Mouse (Mus musculus): ENCODE data around the gene Ankub1.

The Ankub1 gene

GRCm38 (mm10) chr3:57692719-57693118 lies at the start of gene Ankub1:
Ankub1 (minus strand) TSS chr3:57692799.
- DNase-seq (ENCODE audit: extremely low spot score) = no peak

DNA sequence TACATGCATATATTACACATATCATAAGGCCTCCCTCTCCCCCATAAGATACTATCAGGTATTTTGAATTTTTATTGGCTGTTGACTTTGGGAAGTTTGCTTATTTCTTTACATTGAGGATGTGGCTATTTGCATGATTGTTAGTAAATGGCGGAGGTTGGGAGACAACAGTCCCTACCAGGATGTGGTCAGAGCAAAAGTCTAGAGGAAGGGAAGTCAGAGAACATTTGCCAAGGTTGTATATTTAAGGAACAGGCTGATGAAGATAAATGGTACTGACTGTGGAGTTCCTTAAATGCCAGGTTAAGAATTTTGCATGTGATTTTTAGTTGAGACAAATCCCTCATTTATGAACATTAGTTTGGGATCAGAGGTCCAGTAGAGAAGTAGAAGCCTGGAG lies 47.2 kb upstream of the Ankub1 start:
- no peak for DNase-seq (ENCODE audit: extremely low spot score)

GRCm38 (mm10) chr3:57736419-57737095 lies 44.0 kb upstream of the Ankub1 start:
- no peak for DNase-seq (ENCODE audit: extremely low spot score)

DNA sequence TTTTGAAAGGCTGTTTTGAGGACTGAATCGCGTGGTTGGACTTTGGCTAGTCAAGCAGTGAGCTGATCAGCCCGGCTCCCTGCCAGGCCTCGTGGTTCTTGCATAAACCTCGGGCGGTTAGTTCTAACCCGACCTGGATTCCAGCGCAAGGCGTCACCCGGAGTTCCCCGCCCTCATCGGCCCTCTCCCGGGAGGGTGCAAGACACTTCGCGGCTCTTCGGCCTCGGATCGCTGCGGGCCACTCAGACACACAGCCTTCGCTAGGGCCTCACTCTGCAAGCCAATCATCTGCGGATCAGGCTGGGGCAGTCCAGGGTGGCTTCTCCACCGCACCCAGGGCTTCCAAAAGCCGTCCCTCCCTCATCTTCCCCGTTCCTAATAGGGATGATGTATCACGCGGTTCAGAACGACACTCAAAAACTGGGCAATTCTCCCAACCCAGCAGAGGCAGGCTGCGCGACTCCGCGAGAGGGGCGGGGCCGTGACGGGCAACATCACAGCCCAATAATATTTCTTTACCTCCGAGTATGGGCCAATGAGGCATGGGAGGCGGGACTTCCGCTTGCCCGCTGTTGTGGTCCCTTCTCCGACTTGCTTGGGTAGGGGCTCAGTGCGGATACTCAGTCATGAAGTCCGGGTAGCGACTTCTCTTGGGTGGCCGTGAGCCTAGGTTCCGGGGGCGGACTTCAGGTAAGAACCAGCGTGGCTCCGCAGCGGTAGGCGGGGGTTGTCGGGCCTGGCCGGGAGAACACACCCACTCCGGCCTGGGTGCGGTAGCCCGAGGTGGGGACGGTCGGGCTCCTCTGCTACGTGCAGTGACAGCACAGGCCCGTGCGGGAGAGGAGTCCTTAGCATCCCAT lies 43.1 kb upstream of the Ankub1 start, which contains the start of gene Rnf13:
Gene Rnf13, plus strand, starts transcription at position 552 of the 860 bp plus-strand sequence.
- DNase-seq (ENCODE audit: extremely low spot score) = peak; percentile 96

DNA sequence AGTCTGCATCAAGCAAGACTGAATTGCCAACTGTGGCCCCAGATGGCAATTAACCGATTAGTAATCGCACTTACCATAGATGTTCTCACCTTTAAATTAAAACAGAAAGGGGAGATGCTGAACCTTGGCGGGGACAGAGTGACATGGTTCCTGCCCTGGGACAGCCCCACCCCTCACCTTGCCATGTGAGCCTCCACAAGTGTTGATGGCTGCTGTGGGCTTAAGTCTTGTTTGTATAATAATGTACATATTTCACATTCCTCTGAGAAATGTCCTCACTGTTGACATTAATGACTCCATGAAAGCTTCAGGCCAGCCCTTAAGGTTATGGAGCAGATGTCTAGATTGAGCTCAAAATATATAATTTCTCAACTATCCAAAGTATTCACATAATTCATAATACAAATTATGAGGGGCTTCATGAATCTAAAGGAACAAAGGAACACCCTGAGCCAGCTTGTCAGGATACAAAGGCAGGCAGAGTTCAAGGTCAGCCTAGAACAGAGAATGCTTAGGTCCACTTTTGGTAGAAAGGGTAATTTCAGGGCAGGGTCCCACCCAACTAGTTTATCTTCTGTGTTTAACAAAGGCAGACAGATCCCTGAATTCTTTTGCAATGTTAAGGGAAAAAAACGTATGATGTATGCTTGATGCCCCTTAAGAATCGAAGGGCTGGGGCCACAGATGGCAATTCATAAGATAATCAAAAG lies 39.8 kb upstream of the Ankub1 start:
- DNase-seq (ENCODE audit: extremely low spot score) = no peak

DNA sequence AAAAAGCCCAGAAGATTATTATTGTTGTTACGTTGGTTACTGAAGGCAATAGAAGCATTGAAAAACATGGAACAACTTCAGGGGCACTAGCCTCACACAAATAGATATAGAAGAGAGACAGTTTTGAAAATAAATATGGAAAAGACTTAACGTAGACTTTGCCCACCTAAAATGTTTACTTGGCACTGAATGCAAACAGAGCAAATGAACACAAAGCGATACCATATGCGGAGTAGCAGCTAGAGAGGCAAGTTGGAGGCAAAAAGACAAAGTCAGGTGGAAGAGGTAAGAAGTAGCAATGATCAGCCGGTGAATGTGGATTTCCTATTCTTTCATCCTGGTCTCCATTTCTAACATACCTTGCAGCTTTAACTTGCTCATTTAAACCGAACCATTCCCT lies 21.6 kb upstream of the Ankub1 start:
- DNase-seq (ENCODE audit: extremely low spot score) = no peak

- DNase-seq (ENCODE audit: extremely low spot score) = no peak
These were observed 4.2 kb upstream of the Ankub1 start for GRCm38 (mm10) chr3:57696779-57697178.

- DNase-seq (ENCODE audit: extremely low spot score) = no peak
These were observed 3.6 kb upstream of the Ankub1 start for GRCm38 (mm10) chr3:57696249-57696648.

- no peak for DNase-seq (ENCODE audit: extremely low spot score)
These were observed 827 bp downstream of the Ankub1 start for GRCm38 (mm10) chr3:57691772-57692171.

DNA sequence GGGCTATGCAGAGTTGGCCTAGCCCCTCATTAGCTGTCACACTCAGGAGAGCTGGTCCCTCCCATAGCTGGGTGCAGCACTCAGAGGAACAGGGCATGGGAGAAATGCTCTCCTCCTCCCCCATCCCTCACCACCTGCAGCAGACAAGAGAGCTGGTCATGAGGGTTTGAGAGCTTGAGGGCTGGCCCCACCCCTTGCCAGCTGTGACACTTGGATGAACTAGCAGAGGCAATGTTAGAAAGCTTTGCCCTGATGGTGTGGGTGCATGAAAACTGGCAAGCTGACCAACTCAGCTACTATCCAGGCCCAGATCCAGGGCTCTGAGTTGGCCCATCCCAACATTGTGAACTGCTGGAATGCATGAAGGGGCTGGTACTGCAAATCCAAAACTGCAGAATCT lies 14.8 kb downstream of the Ankub1 start:
- no peak for DNase-seq (ENCODE audit: extremely low spot score)

DNA sequence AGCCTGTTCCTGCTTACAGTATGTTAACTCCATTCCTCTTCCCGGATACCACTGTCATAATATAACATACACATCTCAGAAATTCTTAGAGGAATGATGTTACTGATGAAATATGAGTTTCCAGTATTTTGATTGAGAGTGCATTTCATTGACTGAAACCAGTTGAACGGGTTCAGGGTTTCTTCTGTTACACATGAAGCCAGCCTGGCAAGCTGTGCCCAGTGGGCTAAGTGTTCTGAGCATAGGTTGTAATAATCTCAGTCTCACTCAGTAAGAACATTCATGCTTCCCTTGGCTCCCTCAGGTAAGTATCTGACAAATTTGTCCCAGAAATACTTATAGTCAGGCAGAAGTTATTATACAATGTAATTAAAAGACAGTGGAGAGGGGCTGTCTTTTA lies 18.5 kb downstream of the Ankub1 start:
- DNase-seq (ENCODE audit: extremely low spot score) = no peak

DNA sequence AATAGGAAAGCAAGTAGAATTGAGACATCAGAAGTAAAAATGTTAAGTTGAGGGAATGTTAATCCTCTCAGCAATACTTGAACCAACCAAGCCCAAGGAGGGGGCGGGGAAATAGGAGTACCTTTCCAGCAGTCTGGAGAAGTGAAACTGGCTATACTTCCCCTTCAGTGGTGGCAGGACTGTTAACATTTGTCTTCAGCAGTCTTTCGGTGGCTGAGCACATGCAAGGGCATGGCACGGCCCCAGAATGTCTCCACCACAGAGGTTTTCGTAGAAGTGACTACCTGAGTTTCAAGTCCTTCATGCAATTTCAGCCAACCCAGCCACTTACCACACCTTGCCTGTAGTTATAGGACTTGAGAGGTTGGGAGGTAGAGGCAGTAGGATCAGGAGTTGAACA lies 19.0 kb downstream of the Ankub1 start:
- no peak for DNase-seq (ENCODE audit: extremely low spot score)

GRCm38 (mm10) chr3:57667054-57667723 lies 25.4 kb downstream of the Ankub1 start:
- peak; percentile 59 for DNase-seq (ENCODE audit: extremely low spot score)

DNA sequence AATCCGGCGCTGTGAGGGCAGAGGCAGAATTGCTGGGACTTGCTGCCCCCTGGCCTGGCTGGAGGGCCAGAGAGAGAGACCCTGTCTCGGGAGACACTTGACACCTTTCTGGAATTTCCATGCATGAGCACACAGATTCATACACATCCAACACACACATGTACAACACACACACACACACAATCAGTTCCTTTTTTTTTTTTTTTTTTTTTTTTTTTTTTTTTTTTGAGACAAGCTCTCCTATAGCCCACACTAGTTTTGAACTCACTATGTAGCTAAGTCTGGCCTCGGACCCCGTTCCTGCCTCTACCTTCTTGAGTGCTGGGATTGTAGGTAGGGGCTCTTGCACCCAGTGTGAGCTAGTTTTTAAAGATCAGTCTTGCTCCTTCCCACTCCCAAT lies 26.7 kb downstream of the Ankub1 start:
- DNase-seq (ENCODE audit: extremely low spot score) = no peak

DNA sequence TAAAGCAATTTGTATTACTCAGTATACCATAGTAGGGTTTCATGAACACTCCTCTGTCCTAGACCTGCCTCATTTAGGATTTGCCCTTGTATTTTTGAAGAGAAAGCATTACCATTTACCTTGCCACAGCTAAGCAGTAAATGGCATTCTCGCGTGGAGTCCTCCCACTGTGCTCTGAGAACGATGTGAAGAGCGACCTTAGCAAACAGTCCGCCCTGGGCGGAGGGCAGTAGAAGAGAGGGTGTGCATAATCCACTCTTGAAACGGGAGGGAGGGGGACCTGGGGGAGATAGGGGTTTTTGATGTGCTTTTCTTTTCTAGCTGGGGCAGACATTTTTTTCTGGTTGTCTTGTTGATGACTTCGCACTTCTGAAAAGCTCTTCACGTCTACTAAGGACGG lies 27.9 kb downstream of the Ankub1 start:
- DNase-seq (ENCODE audit: extremely low spot score) = no peak

DNA sequence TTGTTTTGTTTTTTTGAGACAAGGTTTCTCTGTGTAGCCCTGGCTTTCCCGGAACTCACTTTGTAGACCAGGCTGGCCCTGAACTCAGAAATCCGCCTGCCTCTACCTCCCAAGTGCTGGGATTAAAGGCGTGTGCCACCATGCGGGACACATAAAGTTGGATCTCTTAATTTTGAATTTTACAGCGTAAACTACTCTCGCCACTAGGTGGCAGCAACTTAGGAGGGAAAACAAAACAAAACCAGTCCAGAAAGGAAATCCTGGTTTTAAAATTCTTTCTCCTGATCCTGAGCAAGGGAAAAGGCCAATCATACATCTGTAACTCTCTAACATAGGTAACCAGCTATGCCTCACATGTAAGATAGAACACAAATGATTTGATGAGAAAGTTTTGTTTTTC lies 28.9 kb downstream of the Ankub1 start:
- peak; percentile 69 for DNase-seq (ENCODE audit: extremely low spot score)

- no peak for DNase-seq (ENCODE audit: extremely low spot score)
These were observed 34.0 kb downstream of the Ankub1 start for GRCm38 (mm10) chr3:57658608-57659007.

DNA sequence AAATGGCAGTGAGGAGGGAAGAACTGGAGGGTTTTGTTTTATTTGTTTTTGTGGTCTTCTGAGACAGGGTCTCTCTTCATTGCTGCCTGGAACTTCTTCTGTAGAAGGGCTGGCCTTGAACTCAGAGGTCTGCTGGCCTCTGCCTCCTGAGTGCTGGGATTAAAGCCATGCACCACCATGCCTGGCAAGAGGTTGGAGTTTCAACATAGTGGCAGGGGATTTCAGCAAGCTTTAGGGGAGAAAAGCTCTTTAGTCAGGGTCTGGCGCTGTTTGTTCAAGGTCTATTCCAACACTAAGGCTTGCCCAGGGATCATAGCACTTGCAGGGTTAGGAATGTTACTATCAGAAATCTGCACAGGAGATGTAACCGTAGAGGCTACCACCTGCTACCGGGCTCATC lies 39.0 kb downstream of the Ankub1 start:
- DNase-seq (ENCODE audit: extremely low spot score) = no peak

GRCm38 (mm10) chr3:57652485-57652884 lies 40.1 kb downstream of the Ankub1 start:
- DNase-seq (ENCODE audit: extremely low spot score) = no peak

DNA sequence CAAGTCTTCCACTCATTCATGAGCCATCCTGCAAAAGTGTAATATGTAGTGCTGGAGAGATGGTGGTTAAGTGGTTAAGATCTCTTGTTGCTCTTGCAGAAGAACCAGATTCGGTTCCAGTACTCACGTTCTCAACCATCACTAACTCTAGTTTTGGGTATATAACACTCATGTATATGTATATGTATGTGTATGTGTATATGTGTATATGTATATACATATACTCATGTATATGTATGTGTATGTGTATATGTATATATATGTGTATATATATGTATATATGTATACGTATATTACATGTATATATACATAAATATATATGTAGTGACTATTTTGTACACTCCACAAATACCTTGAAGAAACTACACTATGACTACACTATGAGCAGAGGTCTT lies 40.7 kb downstream of the Ankub1 start:
- no peak for DNase-seq (ENCODE audit: extremely low spot score)

DNA sequence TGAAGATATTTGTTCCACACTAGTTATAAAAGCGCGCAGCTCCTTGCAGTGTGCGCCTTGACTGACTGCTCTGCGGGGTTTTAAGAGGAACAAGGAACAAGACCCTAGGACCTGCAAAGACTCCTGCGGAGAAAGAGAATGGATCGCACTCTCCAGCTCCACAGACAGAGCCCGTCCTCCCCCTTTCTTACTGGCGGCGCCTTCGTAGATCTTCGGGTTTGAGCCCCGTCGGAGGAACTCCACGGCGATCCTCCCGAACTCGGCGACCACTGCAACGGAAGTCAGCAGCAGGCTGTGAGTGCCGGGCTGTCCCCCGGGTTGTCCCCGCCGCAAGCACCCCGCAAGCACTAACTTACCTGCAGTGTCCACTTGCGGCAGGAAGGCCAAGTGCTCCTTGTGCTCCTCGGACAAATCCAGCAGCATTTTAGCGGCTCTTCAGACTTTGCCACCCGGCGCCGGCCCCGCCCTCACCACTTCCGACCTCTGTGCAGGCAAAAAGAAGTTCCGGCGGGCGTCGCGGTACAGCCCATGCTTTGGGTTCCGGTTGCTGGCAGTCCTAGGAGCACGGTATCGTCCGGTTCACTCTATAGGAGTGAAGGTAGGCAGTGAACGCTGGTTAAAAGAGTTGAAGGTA lies 41.3 kb downstream of the Ankub1 start, which contains the start of gene Commd2:
Gene Commd2, minus strand, starts transcription at position 485 of the 634 bp plus-strand sequence.
- peak; percentile 94 for DNase-seq (ENCODE audit: extremely low spot score)
